Mouse (Mus musculus) neutrophil, adult 5-6 weeks (primary cell): Measurements from ENCODE around the gene Cd38. TPM values are rescaled to one million over a fixed set of nuclear protein-coding genes. Genes with fewer than 3 reads are reported as not detected.

Experiments used
- ATAC-seq: fragments of 151-379, 151-347 bp; 2 replicates; pipeline ENCODE4 v1.8.0; 2017; ENCODE audit warnings: mild to moderate bottlenecking, moderate TSS enrichment; ENCODE audit not compliant: insufficient number of reproducible peaks, poor library complexity, low FRiP score, severe bottlenecking; ENCODE audit errors: extremely low read depth
- total RNA-seq: library from RNA; stranded (forward); fragments of 200-1000 nt; gene quantifications from 2 replicates; pipeline ENCODE4 v1.2.3, GENCODE M21; 2017

The Cd38 gene
- total RNA-seq, 1 experiment from 2014 or later: 74.3 TPM

DNA sequence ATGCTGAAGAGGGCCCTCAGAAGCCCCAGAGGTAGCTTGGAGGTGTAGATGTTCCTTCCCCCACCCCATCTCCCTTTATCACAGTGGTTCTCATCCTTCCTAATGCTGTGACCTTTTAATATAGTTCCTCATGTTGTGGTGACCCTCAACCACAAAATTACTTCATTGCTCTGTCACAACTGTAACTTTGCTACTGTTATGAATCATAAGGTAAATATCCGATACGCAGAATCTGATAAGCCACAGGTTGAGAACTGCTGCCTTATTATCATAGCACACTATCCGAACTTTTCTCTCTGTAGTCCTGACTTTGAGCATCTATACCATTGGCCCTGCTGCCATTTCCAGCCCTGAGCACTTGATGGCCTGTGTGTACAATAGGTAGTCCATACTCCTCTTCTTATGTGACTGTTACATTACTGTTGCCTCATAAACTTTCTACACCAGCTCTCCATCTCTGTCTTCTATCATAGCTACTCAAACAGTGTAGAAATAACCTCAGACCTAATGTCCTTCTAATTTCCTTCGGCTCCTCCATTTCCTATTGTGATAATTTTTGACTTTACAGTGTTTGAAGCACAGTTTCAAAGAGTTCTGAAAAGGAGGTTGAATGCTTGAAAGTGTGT is 47.0 kb downstream of the Cd38 start:
- ATAC-seq: 0 out of 2 replicates have a peak, but pooled peaks have one; percentile 26

DNA sequence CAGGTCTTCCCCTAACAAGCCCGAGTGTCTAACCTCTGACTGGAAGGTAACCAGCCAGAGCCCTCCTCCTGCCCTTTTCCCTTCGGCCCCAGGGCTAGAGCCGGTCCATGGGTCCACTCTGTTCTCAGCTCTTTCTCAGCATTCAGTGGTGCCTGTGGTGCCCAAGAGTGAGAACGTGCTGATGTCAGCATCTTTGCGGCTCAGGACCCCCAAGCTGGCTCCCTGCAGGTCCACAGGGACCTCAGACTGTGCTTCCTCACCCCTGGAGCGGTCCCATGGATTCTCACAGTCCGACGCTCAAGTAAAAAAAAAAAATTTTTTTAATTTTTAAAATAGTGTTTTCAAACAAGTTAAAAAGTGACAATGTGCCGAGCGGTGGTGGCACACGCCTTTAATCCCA is 53.5 kb downstream of the Cd38 start:
- ATAC-seq: no peak

DNA sequence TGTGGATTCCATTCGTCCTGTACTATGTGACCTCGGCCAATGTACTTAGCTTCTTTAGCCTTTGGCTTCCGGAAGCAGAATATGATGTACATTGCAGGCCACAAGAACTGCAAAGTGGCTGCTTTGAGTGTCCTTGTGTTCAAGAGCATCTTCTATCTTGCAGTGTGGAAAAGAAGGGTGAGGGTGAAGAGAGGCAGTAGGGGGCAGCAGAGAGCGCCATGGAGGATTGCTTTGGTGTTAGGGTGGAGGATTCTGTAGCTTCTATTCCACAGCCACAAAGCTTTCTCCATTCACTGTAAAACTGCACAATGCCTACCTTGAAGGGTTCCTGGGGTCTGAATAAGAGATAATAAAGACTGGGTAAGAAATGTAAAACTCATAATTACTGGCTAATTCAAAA is 55.6 kb downstream of the Cd38 start:
- ATAC-seq: peak; percentile 90

DNA sequence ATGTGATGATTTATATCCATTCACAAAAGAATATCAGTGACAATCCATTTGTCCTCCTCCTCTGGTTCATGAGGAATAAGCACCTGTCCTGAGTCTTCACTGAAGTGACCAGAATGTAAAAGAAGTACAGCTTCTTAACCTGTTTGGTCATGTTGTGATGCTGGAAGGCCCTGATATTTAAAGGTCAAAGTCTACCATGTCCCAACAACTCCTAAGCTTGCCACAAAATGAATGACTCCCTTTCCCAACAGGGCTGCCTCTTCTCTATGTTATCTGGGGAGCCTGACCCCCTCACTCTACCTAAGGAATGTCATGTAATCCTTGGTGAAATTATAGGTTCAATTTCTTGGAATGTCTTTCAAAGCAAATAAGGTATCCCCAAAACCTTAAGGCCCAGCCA is 59.4 kb downstream of the Cd38 start:
- ATAC-seq: no peak

DNA sequence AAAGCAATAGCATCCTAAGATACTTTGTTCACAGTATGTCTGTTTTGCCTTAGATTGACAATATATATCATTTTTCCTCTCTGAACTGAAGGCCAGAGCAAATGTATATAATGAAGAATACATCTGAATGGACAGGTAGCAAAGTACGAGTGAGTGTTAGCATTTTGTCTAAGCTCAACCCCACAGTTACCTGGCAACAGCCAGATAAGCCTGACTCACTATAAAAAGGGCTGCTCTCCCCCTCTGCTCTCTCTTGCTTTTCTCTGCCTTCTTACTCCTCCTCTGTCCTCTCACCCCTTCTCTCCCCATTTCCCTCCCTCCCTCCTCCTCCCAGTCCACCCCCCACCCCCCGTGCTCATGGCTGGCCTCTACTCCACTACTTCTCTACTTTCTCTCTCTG is 64.9 kb downstream of the Cd38 start:
- no peak for ATAC-seq

DNA sequence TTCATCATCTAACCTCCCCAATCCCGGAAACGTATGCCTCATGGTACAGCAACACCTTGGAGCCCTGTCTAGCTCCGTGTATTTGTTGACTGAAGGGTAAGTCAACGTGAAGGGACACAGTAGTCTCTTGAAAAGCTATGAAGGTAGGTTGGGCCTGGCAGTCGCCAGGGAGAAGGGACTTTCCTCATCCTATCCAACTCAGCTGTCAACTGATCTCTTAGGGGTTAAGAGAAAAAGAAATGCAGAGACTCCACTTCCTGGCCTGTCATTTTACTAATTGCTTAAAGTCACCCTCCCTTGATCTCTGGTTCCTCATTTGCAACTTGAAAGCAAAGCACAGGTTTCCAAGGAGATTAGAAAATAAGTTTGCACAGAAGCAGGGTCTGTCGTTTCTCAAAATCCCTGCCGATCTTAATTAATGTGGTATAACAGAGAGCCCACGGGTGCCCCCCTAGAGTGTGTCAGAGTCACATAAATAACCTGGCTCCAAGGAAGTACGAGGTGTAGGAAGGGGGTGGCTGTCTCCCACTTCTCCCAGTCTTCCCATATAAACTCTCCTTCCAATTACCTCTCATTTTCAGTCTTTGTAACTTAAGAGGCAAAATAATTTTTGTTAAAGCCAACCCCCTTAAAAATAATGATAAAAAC is 79.1 kb downstream of the Cd38 start:
- ATAC-seq: peak; percentile 38

DNA sequence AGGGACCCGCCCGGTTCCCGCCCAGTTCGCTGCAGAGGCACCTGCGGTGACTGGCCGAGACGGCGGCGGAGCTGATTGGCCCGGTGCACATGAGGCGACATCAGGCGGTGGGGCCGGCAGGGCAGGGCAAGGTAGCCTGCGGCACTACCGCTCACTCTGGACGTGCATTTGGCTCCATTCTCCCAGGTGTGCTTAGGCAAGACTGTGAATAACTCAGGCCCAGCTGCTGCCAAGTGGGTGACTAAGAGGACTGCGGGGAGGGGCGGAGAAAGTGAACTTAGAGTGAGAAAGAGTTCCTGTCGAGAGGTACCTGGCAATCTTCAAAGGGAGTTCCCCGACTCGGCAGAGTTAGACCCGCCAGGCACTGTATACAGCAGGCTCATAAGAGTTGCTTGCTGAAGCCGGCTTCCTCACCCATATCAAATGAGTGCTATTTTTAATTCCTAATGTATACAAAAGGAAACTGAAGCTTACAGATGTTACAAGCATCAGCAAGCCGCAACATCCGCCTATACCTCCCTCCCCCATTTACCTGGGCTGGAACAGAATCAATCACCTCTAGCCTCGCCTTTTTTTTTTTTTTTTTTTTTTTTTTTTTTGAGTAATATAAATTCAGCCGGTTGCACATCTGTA is 79.9 kb downstream of the Cd38 start:
- peak; percentile 83 for ATAC-seq

DNA sequence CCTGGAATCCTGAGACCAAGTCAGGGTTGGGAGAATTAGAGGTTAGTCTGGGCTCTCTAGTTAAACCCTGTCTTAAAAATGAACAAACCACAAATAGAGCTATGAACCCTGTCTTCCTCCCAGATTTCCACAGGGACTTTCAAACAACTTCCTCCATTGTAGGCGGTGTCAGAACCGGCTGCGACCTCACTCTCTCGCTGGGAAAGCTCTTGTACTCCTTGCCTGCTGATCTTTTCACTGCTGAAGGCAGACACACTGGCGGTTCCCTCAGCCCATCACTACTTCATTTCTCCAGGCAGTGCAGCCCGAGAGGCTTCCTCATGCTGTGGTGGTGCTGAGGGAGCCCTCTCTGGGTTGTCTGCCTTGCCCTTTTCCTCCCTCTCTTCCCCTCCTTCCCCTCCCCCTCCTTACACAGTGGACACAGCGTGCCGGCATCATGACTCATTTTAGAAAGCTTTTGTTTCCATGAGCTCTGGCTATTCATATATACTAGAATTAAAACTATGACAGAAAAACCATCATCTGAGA is 80.5 kb downstream of the Cd38 start:
- ATAC-seq: no peak

DNA sequence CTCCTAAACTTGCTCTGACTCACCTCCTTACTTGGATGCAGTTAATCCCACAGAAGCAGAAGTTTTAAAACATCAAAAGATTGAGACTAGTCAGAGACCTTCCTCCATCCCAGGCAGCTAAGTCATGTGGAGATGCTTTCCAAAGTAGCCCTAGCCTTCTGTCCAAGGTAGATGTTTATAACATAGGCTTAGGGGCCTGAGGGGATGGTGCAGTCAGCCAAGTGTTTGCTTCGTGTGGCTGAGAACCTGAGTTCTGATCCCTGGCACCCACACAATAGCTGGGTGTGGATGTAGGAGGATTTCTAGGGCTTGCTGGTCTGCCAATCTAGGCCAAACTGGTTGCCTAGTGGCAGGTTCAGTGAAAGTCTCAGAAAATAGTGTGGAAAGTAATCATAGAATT is 84.9 kb downstream of the Cd38 start:
- ATAC-seq: no peak

DNA sequence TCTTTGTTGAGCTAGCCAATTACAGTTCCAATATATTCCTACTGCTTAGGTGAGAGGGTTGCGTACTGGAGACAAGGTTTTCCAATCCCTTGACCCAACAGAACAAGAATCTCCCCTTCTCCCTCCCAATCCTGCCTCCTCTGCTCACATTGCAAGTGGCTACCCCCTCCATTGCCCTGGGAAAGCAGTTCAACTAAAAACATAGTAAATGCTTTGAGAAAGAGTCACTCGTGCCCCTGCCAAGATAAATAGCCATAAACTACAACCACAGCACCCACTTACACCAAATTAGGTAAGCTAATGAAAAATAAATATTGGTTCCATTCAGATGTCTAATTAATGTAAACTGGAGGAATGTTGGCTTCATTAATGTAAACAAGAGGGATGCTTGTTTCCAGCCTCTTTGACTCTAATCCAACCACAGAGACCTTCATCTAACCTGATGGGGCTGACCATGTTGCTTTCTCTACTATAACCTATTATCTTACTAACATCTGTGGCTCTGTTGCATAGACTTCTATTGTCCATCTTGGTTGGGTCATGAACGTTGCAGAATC is 91.6 kb downstream of the Cd38 start:
- no peak for ATAC-seq

DNA sequence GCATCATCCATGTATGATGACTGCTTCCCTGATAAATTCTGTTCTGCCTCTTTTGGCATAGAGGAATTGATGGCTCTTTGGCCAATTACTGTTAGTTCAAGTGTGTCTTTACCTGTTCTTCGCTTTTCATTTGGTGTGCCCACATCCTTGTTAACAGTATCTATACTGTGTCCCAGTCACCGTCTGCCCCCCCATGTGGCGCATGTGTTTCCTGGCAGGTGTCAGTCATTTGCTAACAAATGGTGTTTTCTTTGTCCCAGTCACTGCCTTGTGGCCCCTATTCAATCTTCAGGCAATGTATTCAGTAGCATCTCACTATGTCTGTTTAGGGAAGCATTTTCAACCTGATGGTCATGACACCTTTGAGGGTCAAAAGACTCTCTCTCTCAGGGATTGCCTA is 92.7 kb downstream of the Cd38 start:
- ATAC-seq: no peak

Other genes with a start within 250 kb of the Cd38 start
- not detected in 2 replicates for gene Cc2d2a, start 206.2 kb upstream of the Cd38 start, total RNA-seq
- gene Bst1, start 49.7 kb upstream of the Cd38 start, total RNA-seq: 122 and 131 TPM in 2 replicates
- 724 and 727 TPM in 2 replicates for gene Fbxl5, start 46.9 kb upstream of the Cd38 start, total RNA-seq
- gene Gm7879, start 44.6 kb downstream of the Cd38 start, total RNA-seq: 2.6 and 3.2 TPM in 2 replicates
- not detected in 2 replicates for gene Fgfbp1, start 113.2 kb downstream of the Cd38 start, total RNA-seq
- gene Prom1, start 233.5 kb downstream of the Cd38 start, total RNA-seq: 1.4 and 1.6 TPM in 2 replicates